Mouse (Mus musculus) frontal cortex, postnatal 25 days (tissue): ENCODE data around the gene Ccdc162.
"Not testable (repeated sequence)": the region's sequence is repeated elsewhere in the genome, so short reads cannot be mapped to it uniquely, and the experiment has no call there.

ENCODE experiments used
- DNase-seq, 2 experiments: peaks; one replicate each; pipeline ENCODE4 v3.0.0; 2022; ENCODE audit warnings: low spot score in 2 of 2

Ccdc162 gene

DNA sequence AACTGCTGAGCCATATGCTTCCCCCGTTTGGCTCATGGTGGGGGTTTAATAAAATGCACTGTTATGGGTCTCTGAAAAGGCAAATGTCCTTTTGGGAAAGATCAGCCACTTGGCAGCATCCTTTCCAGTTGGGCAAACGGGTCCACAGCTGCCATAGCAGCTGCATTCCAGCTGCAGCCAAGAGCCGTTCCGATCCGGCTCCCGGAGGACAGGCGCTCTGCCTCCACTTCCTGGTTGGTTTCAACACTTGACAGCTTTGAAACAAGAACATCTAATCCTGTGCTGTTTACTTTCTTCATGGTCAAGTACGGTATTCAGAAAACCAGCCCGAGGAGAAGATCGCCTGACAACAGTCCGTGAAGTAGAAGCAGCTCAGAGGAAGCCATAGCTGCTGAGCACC is 19.4 kb downstream of the Ccdc162 start:
- DNase-seq = no peak

DNA sequence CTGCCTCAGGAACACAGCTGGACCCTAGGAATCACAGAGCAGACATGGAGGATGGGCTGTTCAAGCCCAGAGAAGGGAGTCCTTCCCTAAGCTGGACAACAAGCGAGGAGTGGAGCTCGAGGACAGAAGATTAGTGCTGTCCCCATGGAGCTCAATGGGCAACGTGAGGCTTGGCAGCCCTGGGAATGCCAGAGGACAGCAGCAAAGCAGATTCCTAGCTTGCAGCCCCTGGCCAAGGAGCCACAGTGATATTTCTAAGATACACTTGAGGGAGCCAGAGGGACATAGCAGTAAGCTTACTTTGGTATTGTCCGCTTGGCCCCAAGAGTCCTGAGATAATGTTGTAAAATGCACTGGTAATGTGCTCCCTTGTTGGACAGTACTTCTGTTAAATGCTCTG is 25.5 kb downstream of the Ccdc162 start:
- no peak for DNase-seq

DNA sequence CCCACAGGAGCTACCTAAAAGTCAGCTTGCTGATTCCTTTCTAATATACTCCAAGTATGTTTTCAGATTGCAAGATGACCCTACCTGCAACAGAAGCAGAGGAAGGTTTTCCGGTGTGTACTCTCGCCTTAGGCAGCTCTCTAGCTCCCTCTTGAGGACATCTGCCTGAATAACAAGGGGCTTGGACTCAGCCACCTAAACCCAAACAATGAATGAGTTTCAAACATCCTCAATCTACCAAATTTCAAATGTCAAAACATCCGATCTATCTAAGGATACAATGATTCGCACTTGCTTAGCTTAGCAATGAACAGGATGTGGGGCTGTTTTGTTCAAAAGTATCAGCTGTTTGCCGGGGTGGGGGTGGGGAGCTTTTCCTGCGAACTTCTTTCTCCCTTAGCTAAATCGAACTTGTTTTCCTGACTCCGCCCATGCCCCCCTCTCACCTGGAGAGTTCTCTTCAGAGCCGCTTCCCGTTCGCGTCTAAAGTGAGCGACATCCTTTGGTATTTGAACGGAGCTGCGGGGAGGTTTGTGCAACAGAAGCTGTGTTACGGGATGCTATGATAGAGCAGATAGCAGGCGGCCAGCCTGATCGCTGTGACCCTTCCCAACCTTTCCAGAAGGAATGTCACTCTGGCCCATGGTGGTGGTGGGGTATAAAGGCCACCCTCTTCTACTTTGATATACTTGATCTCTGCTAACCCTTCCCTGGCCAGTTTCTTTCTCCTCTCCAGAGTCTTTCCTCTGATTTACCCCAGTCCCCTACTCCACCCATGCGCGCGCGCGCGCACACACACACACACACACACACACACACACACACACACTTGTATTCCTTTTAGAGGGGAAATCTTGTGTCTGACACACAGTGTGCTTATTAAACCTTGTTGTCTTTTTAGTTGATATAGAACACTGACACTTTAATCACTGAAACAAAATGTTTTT is 26.2 kb downstream of the Ccdc162 start:
- DNase-seq = peak in 1 of 2 experiments; percentile 55

DNA sequence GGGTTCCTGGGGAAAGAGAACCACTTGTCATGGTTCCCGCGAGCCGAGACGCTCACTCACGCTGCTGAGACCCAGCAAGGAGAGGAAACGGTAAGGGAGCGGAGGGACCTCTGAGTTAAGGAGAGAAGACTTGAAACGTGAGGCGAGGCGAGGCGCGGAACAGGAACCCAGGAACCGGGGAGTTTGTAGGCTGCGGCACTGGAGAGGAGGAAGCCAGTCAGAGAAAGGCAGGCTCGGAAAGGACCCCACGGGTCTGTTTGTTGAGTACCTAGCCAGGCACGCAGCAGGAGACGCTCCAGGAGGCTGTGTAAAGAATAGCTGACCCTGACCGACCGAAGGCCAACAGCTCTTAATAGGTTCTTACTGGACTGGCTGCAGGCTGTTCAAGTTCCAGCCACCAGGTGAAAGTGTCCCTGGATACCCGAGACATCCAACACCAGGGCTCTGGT is 31.9 kb downstream of the Ccdc162 start:
- DNase-seq = no peak

DNA sequence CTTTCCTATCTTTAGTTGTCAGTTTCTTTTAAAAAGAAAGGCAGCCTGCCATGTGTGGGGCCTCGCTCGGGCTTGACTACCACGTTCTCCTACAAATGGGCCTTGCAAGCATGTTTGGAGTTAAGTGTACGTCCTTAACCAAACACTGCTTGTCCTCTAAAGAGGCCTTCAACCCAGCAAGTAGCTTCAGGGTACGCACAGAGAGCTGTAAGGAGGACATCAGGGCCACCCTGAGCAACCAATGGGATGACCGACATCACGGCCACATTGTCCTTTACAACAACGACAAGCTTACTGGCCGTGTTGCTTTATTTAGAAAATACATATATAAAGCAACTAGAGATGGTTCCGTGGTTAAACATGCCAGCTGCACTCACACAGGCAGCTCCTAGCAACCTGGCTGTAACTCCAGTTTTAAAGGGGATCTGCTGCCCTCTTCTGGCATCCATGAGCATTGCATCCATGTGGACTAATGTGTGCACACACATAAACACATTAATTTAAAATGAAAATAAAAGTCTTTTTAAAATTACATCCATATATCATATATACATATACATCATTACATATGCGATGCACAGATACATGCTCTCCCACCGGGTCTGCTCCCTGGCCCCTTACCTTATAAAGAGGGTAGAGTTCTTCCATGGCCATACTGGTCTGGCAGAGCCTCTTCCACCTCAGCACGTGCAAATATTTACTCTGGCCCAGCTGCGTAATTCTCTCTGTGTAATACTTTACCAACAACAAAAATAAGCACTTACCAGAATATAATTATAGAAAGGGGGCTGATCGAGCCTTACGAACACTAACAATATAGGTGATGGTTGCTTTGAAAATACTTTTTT is 33.7 kb downstream of the Ccdc162 start:
- DNase-seq = peak; percentile 83 to 87

DNA sequence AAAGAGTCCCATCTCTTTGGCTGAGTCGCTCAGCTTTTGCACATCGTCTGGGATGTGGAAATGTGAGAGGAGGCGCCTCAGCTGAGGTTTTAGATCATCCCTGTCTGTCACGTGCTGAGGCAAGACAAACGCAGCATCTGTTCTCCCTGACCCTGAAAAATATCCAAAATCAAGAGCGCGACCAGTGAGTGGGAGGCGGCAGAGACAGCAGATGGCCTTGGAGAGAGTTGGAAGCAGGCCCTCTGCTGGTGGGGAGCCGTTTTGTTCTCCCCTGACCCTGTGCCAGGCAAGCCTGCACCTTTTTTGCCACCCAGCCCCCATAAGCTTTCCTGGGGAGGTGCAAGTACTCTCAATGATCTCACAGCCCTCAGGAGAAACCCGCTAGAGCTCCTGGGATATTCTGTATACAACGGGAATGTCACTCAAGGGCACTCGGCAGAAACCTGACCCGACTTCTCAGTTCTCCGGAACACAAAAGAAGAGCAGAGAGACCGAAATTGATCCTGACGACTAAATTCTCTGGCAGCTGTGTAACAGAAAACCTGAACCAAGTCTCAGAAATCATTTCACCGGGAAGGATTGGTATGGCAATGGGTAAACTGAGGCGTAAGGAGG is 37.6 kb downstream of the Ccdc162 start:
- DNase-seq = peak; percentile 28 to 51

DNA sequence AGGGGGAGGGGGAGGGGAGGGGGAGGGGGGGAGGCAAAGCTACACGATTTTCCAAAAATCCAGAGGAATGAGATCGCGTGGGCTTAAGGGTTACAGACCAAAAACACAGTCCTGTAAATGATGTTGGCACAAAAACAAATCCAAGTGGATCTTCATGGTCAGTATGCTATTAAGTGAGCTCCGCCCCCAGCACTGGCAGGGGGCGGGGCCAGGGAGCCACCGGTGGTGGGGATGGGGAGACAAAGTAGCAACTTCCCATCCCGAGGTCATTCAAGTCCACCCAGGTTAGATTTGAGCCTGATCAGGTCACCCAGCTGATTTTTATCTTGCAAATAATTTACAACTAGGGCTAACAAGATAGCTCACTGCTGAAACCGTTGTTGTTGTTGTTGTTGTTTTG is 39.0 kb downstream of the Ccdc162 start:
- no peak for DNase-seq

DNA sequence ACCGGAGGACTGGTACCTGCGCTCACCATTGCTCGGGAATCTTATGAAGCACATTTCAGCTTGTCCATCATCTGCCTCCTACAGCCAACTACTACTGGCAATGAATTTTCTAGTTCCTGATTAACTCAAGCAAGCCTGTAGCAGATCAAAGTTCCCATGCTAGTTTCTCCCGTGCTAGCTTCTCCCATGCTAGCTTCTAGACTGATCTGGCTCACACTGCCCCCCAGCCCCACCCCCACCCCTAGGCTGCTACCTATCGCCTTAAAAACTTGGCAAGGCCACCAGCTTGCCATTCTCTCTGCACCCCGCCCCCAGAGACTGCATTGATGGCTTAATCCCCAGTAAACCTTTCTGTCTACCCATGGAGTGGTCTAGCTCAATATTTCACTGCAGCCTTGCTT is 39.8 kb downstream of the Ccdc162 start:
- DNase-seq = no peak

DNA sequence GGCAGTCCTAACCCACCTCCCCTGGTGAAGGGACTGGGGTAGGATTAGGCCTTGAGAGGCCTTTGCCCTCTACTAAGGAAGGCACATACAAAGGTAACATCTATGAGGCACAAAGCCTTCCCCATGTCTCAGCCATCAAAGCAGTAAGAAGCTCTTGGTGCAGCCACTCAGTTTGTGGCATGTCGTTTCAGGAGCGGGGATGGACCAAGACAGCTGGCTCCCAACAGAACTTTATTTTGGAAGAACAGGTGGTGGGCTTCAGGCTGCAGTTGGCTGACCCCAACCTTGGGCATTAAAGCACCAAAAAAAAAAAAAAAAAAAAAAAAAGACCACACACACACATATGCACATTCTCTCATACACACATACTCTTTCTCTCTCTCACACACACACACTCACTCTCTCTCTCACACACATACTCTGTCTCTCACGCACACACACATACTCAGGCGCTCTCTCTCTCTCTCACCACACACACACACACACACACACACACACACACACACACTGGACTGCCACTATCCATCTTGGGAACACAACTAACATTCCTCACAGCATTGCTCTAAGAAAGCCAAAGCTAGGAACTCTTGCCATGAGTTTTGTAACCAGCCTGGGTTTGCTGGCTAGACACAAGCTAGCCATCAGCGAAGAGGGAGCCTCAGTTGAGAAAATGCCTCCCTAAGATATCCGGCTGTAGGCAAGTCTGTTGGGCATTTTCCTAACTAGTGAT is 40.4 kb downstream of the Ccdc162 start:
- DNase-seq = no peak

DNA sequence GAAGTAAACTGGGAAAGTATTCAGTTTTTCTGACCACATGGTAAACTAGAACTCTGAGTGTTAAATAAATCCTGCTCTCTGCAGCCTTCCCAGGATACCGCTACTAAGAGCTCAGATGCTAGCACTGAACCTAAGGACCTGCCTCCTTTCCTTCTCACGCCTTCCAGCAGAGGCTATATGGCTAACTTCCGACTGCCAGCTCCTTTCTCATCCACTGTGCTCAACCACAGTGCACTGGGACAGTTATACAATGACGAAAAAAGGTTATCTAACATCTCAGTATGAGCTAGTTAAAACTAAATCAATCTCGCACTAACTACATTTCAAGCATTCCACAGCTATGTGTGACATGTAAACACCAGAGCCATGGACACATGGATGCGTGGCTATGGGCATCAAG is 41.2 kb downstream of the Ccdc162 start:
- no peak for DNase-seq

DNA sequence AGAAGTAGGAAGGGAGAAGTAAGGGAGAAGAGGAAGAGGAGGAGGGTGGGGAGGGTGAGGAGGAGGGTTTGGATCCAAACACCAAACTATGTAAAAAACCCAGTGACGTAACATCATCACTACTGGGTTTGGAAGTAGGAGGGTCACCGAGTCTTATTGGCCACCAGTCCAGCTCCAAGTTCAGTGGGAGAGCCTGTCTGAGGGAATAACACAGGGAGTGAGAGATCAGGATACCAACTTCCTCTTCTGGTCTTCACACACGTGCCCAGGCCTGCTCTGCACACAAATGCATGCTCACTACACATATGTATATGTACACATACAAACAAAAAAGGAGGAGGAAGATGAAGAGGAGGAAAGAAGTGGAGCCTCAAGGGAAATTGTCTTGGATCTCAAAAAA is 42.1 kb downstream of the Ccdc162 start:
- no peak for DNase-seq

DNA sequence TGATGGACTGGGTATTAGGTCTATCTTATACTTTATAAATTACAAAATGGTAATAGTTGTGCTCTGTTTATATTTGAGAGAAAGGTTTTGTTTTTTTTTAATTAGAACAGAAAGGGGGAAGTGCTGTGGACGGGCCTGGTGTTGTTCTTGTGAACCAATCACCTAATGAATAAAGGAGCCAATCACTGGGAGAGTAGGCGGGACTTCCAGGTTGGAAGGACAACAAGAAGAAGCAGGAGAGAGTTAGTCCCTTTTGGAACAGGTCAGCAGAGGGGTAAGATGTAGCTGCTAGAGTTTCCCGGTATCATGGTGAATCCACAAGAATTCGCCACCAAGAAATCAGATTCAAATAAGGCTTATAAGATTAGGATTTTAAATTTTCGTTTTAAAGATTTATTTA is 46.2 kb downstream of the Ccdc162 start:
- no peak for DNase-seq

DNA sequence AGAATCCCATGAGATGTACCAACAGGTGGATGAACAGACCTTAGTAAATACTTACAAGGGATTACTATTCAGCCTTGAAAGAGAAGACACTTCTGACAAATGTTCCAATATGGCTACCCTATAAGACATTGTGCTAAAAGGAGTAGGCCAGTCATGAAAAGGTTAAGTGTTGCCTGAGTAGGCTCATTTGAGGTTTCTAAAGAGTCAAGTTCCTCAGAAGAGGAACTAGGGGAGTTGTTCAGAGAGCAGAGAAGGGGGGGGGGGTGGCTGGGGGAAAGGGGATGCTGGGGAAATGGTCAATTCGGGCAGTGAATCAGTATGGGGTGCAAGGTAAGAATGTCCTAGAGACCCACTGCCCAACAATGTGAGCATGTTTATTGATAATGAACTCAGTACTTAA is 50.9 kb downstream of the Ccdc162 start:
- DNase-seq = no peak

DNA sequence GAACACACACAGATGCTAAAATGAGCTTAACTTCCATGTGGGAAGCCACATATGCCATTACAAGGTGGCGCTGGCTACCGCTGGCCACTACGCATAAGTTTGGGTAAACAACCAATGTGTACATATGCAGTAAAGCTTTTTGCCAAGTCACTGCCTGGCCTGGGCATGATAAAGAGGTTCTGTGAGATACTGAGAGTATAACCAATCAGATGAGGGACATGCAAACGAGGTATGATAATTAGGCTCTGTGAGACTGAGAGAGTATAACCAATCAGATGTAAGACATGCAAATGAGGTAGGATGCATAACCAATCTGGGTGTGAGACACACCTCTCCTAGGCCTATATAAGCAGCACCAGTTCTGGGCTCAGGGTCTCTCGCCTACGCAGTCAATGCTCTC is 56.8 kb downstream of the Ccdc162 start:
- not testable (repeated sequence) for DNase-seq

DNA sequence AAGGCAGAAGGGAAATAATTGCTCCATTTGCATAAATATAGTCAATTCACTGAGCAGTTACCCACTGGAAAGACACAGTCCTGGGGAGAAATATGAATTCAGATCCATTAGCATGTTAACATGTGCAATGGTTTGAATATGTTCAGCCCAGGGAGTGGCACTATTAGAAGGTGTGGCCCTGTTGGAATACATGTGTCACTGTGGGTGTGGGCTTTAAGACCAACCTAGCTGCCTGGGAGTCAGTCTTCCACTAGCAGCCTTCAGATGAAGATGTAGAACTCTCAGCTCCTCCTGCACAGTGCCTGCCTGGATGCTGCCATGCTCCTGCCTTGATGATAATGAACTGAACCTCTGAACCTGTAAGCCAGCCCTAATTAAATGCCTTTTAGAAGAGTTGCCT is 60.8 kb downstream of the Ccdc162 start:
- DNase-seq = not testable (repeated sequence)

DNA sequence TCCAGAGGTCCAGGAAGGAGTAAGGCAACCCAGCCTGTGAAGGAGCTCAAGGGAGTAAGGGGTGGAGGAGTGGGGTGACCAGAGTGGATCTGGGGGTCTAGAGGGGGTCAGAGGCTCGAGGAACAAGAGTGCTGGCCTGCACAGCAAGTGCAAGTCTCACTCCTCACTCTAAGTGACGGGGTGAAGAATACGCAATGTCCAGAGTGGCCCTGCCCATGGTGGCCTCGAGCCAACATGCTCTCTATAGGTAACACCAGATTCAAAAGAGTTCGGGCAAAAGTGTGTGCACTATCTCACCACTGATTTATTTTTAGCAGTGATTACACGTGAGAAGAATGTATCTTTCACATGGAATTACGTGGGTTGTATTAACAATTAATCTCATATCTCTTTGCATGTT is 63.4 kb downstream of the Ccdc162 start:
- no peak for DNase-seq

DNA sequence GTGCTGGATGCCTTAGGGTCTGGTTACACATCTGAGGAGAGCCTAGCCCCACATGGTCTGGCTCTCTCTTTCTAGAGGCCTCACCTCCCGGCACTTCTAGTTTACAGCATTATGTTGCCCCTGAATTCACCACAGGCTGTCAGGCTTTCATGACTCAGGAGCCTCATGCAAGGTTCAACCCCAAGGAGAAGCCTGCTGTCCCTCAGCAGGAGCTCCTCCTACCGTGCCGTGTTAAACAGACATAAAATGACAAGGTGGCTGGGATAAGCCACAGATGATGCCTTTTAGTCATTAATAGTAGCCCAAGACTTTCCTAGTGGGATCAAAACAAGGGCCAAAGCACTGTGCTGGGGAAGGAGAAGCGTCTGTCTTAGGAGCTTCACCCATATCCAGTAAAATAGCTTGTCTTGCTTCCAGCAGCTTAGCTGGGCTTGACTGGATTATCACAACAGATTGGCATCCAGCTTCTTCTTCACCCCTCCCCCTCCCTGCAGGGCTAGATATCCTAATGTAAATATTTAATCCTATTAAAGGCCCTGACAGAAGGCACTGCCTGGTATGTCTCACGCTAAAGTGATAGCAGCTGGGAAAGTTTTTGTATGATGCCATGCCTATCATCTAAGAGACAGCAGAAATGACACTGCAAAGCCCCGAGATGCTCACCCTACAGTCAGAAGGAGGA is 64.2 kb downstream of the Ccdc162 start:
- DNase-seq = no peak

DNA sequence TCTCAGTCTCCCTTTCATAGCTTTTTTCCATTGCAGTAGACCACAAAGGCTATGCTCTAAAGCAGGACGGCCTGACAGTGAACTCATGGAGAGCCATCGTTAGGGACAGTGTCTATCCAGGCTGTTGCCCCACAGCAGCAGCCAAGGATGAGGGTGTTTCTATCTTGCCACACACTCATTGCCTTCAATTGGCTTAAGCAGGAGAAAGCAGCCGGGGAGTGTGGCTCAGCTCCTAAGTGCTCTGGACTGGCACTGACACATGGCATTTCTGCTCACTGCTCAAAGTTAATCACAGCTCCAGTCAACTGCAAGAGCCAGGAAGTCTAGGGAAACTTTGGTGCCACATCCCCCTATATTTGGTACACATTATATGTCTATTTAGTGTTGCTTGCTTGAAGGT is 64.9 kb downstream of the Ccdc162 start:
- no peak for DNase-seq

DNA sequence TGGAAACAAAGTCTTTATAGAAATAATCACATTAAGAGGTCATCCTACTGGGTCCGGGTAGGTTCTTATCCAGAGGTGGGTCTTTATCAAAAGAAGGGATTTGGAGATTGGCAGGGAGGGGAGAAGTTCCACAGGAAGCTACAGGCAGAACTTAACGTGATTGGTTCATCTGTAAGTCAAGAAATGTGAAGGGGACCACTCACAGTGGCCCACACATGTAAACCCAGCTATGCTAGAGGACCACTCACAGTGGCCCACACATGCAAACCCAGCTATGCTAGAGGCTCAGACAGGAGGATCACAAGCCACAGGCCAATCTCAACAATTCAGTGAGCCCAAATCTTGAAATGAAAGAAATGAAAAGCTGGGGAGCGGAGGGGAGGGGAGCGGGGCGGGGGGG is 67.2 kb downstream of the Ccdc162 start:
- no peak for DNase-seq

DNA sequence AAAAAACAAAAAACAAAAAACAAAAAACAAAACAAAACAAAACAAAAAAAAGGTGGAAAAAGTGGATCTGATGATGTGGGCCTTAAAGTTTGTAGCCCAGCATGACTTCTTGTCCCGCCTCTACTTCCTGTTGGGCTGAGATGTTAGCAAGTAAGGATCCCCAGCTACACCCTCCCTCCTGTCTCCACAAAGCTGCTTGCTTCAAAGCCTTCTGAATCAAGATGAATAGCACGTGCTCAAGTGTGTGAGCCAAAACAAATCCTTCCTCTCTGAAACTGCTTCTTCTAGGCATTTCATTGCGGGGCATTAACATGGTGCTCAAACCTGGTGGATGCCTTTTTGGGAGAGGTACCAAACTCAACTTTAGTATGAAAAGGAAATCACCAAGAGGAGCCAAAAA is 77.7 kb downstream of the Ccdc162 start:
- DNase-seq = no peak
